Mouse (Mus musculus) adrenal gland, postnatal 10 days (tissue): Measurements from ENCODE around the gene Epb41l1. TPM values are rescaled to one million over a fixed set of nuclear protein-coding genes. Genes with fewer than 3 reads are reported as not detected.
"Not testable (repeated sequence)": the region's sequence is repeated elsewhere in the genome, so short reads cannot be mapped to it uniquely, and the experiment has no call there.

Source experiments
- DNase-seq: peaks from one replicate; pipeline ENCODE4 v3.0.0; 2021; ENCODE audit warnings: mixed read lengths
- long read RNA-seq, 2 experiments: library from polyadenylated mRNA; stranded (forward); transcript quantifications; one replicate each; pipeline ENCODE4 v2.0.0; 2021
- total RNA-seq, 2 experiments: library from RNA; stranded (reverse); gene quantifications; 2 replicates each; pipeline ENCODE4 v1.2.3; 2021

Gene Epb41l1
- 10 to 100 TPM; 41.5 to 56.4 TPM for total RNA-seq
- long read RNA-seq, experiment 1, full-length matches to known transcripts = 3 of 30 reads
- long read RNA-seq, experiment 1, partial matches to known transcripts = 18 of 30 reads
- long read RNA-seq, experiment 1, other reads (novel, unspliced or antisense) = 9 of 30 reads
- long read RNA-seq, experiment 2, partial matches to known transcripts = 3 of 12 reads
- long read RNA-seq, experiment 2, other reads (novel, unspliced or antisense) = 9 of 12 reads

- DNase-seq = peak; percentile 80
Observed at GRCm38 (mm10) chr2:156420694-156421380, at the start of gene Epb41l1. TSS of gene Epb41l1 (plus strand) at chr2:156420909.

DNA sequence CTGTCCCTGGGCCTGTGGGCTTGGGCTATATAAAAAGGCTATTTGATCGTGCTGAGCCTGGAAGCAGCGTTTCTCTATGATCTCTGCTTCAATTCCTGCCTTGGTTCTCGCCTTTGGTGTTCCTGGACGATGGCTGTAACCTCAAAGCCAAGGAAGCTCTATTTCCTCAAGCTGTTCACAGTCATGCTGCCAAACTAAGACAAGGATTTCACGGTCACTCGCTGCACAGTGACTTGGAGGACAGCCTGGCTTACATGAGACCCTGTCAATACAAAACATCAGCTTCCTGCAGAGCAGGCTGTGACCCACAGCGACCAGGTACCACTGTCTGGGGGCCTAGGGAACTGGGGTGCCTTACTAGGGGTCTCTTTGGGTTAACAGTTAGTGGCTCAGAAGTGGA lies 43.8 kb upstream of the Epb41l1 start:
- no peak for DNase-seq

DNA sequence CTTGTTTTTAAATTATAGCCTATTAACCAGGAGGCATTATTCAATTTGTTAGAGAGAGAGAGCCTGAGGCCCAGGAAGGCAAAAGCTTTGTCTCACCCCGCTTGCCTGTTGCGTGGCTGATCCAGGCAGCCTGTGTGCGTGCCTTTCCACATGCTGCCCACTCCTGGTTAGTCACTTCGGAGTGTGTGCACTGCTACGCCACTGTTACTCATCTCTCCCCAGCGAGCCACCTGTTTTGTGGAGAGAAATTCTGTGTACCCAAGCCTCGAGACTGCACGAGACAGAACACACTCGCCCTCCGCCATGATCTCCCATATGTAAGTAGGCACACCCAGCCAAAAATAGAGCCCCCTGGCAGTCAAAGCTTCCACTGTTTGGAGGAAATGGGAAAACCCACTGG lies 40.8 kb upstream of the Epb41l1 start:
- DNase-seq = no peak

DNA sequence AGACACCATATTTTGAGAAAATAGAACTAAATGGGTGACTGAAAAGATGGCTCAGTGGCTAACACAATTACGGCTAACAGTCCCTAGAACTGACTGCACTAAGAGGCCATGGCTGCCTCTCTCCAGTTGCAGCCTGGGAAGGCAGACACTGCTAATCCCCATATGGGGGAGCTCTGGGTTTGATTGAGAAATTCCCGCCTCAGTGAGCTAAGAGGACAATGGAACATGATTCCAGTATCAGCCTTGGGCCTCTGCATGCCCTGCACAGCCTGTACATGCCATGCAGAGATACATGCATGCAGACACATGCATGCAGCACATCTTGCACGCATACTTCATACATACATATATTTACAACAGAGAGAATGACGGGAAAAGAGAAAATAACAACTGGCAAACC lies 39.4 kb upstream of the Epb41l1 start:
- DNase-seq = no peak

- peak; percentile 86 for DNase-seq
Observed at GRCm38 (mm10) chr2:156392461-156393154, 28.1 kb upstream of the Epb41l1 start.

GRCm38 (mm10) chr2:156393155-156393828 lies 27.4 kb upstream of the Epb41l1 start:
- DNase-seq = peak; percentile 17

DNA sequence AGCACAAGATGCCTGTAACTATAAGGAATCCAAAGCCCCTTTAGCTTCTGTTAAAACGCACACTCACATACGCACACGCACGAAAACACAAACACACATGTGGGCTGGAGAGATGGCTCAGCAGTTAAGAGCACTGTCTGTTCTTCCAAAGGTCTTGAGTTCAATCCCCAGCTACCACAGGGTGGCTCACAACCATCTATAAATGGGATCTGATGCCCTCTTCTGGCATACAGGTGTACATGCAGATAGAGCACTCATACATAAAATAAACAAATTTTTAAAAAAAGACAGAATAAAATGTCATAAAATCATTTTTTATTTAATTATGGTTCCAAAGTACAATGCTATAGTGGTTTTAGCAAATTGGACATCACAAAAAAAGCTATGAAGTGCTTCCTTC lies 26.4 kb upstream of the Epb41l1 start:
- DNase-seq = no peak

DNA sequence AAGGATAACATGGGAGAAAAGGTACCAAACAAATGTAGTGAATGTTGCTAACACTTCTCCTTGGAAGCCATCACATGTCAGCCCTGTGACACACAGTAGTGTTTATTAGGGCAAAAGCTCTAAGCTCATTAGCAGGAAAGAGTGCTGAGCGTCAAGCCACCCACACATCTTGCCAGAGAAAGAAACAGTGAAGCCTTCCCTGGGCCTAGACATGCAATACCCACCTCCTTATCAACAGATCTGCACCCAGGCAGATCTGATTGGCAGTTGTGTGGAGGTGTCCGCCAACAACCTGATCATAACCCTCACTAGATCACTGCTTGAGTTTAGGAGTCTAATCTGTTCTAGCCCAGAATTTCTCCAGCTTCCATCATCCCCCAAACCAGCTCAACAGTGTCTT lies 24.6 kb upstream of the Epb41l1 start:
- DNase-seq = no peak

GRCm38 (mm10) chr2:156397988-156398387 lies 22.7 kb upstream of the Epb41l1 start:
- DNase-seq = no peak

DNA sequence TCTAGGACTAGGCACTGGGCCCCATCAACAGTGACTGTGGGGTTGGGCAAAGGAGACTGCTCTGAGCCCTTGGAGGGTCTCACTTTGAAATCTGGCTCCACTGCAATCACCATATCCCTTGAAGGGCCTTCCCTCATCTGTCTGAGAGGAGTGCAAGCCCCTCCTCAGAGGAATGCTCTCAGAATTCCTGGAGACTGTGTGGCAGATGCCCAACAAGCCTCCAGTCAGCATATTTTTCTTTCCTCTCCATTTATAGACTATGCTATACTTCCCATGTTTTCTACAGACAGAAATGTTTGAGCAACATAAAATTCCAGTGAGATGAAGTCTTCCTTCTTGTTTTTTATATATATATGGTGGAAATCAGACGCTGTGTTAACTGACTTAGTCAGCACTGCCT lies 21.2 kb upstream of the Epb41l1 start:
- no peak for DNase-seq

GRCm38 (mm10) chr2:156401331-156401730 lies 19.4 kb upstream of the Epb41l1 start:
- DNase-seq = peak; percentile 42

DNA sequence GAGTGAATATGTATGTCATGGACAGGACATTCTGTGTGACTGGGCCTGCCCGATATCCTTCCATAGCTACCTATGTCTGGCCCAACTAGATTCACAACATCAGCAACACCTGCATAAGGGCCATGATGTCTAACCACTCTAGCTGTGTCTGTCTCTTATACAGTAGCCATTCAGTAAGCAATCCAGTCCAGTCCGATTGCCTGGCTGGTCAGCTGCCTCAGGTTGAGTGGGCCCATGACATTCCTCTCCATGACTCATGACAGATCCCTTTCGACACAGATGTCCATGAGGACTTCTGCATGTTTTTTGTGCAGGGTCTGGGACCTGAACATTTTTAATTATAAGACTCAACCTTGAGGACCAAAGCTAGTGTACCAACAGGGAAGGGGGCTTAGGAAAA lies 18.7 kb upstream of the Epb41l1 start:
- no peak for DNase-seq

- DNase-seq = no peak
Observed at GRCm38 (mm10) chr2:156406987-156407386, 13.7 kb upstream of the Epb41l1 start.

GRCm38 (mm10) chr2:156408168-156408567 lies 12.5 kb upstream of the Epb41l1 start:
- no peak for DNase-seq

DNA sequence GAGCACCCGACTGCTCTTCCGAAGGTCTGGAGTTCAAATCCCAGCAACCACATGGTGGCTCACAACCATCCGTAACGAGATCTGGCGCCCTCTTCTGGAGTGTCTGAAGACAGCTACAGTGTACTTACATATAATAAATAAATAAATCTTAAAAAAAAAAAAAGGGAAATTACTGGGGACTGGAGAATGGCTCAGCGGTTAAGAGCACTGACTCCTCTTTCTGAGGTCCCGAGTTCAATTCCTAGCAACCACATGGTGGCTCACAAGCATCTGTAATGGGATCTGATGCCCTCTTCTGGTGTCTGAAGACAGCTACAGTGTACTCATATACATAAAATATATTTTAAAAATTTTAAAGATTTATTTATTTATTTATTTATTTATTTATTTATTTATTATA lies 9.4 kb upstream of the Epb41l1 start:
- not testable (repeated sequence) for DNase-seq

DNA sequence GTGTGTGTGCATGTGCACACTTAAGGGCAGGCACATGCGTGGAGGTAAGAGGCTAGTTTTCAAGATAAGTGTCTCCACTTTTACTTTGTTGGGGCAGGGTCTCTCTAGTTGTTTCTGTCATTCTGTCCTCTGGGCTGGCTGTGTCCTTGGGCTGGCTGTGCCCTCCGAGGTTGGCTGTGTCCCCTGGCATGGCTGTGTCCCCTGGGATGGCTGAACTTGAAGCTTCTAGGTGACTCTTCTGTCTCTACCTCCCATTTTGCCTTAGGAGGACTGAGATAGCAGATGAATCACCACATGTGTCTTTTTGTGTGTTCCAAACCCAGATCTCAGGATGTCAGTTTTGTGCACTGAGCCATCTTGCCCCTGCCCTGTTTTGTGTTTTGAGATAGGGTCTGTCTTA lies 5.7 kb upstream of the Epb41l1 start:
- peak; percentile 55 for DNase-seq

DNA sequence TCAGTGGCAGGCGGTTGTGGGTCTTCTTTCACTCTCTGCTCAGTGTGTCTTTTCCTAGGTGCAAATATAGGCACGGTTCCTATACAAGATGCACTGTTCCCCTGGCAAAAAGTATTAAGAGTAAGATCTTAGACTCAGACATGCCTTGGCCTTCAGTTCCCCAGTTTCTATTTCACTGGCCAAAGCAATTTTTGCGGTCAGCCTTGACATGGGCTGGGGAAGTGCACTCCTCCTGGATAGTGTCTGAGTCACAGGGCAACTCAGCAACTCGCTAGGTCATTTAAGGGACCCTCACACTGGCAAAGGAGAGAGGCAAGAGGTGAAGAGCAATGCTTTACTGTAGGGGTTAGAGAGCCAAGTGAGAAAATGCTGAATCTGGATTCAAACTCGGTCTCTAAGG lies 5.0 kb upstream of the Epb41l1 start:
- peak; percentile 32 for DNase-seq

GRCm38 (mm10) chr2:156417194-156417593 lies 3.5 kb upstream of the Epb41l1 start:
- DNase-seq = no peak

DNA sequence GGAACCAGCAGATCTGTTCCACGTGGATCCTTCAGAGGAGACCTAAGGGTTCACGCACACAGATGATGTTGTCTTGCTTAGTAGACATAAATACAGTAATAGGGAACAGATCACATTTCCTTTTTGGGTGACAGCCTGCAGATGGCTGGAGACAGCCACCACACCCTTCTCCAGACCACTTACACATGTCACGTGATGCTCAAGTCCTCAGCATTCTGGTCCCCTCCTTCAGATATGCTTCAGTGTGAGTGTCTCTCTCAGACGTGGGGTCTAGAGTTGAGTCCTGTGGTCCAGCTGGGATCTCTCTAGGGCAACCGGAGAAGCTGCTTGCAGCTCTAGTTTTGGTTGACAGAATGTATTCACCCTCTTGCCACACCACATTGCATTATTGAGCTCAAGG lies 2.2 kb upstream of the Epb41l1 start:
- no peak for DNase-seq

- DNase-seq = no peak
Observed at GRCm38 (mm10) chr2:156420327-156420693, 399 bp upstream of the Epb41l1 start.

DNA sequence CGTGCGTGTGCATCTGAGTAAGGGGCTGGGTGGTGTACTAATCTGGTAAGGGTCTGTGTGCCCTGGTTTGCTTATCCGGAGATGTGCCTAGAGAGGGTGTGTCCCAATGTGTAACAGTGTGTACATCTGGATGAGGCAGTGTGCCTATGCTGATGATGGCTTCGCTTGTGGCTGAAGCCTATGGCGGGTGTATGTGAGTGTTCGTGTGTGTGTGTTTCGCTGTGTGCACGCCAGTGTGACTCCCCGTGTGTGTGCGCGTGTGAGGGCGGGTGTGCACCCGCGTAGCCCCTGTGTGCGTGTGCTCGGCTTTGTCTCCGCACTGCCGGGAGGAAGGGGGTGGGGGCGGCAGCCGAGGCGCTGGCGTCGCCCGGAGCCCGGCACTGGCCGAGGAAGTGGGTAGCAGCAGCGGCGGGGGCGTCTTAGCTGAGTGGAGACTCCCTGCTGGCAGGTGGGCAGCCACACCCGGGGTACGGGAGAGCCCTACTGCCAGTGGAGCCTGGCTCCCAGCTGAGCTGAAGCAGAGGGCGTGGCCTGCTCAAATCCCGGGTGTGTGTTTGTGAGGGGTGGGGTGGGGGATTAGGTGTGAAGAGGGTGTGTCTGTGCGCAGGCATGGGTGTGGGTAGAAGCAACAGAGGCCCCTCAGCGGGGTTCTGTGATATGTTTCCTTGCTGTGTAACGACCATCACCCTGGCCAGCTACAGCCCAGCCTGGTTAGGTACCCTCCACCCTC lies 837 bp downstream of the Epb41l1 start:
- DNase-seq = peak; percentile 51

- peak; percentile 24 for DNase-seq
Observed at GRCm38 (mm10) chr2:156422631-156423030, 1.9 kb downstream of the Epb41l1 start.
